In the genomic region with DNA sequence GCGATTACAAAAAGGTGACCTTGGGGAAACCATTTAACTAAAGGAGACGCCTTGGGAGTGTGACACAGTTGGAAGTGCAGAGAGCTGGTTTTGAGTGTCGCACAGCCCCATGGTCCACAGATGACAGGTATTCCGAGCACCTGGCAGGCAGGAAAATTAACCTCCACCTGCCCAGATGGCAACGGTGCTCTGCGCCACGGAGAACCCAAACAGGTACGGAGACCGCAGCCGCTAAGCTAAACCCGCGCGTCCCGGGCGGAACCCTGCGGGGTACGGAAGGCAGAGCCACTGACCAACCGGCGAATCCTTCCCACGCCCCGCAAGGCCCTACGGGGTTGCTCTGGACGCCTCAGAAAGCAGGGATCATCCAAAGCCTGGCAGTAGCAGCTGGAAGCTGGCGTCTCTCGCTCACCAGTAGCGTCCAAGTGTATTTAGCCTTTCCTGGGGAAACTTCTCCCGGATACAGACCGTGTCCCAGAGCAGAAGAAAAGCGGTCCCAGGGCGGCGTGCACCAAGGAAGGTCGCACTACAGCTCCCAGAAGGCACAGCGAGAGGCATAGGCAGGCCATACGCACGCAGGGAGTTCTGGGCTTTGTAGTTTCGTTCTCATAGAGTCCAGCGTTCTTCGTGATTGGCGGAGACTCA, we compare ENCODE assay signal across 8 mouse cellular contexts. TPM values are rescaled to one million over a fixed set of nuclear protein-coding genes. Genes with fewer than 3 reads are reported as not detected.
A peak's percentile ranks its signal among the peaks of the same experiment; 100 is the strongest.
DNase-seq lines count a peak whose midpoint lies in the region; ATAC-seq lines count a peak whose summit lies in the region.

Fastkd1 (minus strand) TSS at position 536 of the 645 bp plus-strand sequence.

- peaks cover 4% of the 10 kb centered on the region; the same call in 1 of the 2 replicates for H3K36me3 ChIP-seq in embryonic facial prominence, embryonic 14.5 days (ENCODE audit: control insufficient read depth, insufficient read depth, low read length)
- no peaks in the 10 kb centered on the region for H3K36me3 ChIP-seq in kidney, embryonic 14.5 days (ENCODE audit: control insufficient read depth, insufficient read depth, low read length)
- H3K36me3 ChIP-seq in limb, embryonic 15.5 days, result peaks cover 7% of the 10 kb centered on the region

- H3K27me3 ChIP-seq in embryonic facial prominence, embryonic 14.5 days (replicated peaks; ENCODE audit: control insufficient read depth, insufficient read depth, low read length), result no peaks in the 10 kb centered on the region
- H3K27me3 ChIP-seq in kidney, embryonic 14.5 days (ENCODE audit: control insufficient read depth, insufficient read depth, low read length), result no peaks in the 10 kb centered on the region
- H3K27me3 ChIP-seq in limb, embryonic 15.5 days, result no peaks in the 10 kb centered on the region

- ATAC-seq in embryonic facial prominence, embryonic 14.5 days (ENCODE audit: low read depth), result peak; percentile 99
- ATAC-seq in kidney, embryonic 14.5 days (ENCODE audit: low FRiP score, low TSS enrichment), result peak; percentile 98
- ATAC-seq in limb, embryonic 15.5 days (ENCODE audit: insufficient number of reproducible peaks, low FRiP score, low TSS enrichment, low read depth), result peak; percentile 93

- H3K27ac ChIP-seq in embryonic facial prominence, embryonic 14.5 days (replicated peaks; ENCODE audit: low read depth, low read length), result no peak within 1 kb of the TSS
- H3K27ac ChIP-seq in kidney, embryonic 14.5 days (ENCODE audit: low read depth, low read length), result peak within 1 kb of the TSS; percentile 47; the same call in 1 of the 2 replicates
- peak within 1 kb of the TSS; percentile 69 for H3K27ac ChIP-seq in limb, embryonic 15.5 days

- no peaks in the 10 kb centered on the region for H3K9me3 ChIP-seq in embryonic facial prominence, embryonic 14.5 days (ENCODE audit: control insufficient read depth, low read length)
- H3K9me3 ChIP-seq in kidney, embryonic 14.5 days (ENCODE audit: control insufficient read depth, low read length), result no peaks in the 10 kb centered on the region
- H3K9me3 ChIP-seq in limb, embryonic 15.5 days, result no peaks in the 10 kb centered on the region

- DNase-seq in 3T3-L1 (ENCODE audit: low read depth, low spot score), result peak; percentile 96
- DNase-seq in adrenal gland, postnatal 4 days (ENCODE audit: low spot score in 2 of 2), result peak; percentile 46 to 66
- peak; percentile 96 for DNase-seq in embryonic facial prominence, embryonic 14.5 days (ENCODE audit: low spot score)
- peak; percentile 91 to 96 for DNase-seq in heart, adult 9 months (ENCODE audit: low spot score in 2 of 2)
- peak; percentile 60 to 67 for DNase-seq in monocyte, adult 2 months (ENCODE audit: low read depth in 1 of 2, low spot score in 2 of 2)
- peak; percentile 85 to 88 for DNase-seq in spleen, postnatal 36 days (ENCODE audit: low spot score in 2 of 2)

- under 1% methylated on average over 39 of the region's 39 CpGs for WGBS in embryonic facial prominence, embryonic 14.5 days
- WGBS in kidney, embryonic 14.5 days, result under 1% methylated on average over 39 of the region's 39 CpGs
- under 1% methylated on average over 39 of the region's 39 CpGs for WGBS in limb, embryonic 15.5 days

- peak within 1 kb of the TSS; percentile 68 for H3K4me2 ChIP-seq in embryonic facial prominence, embryonic 14.5 days (ENCODE audit: low read depth, low read length)
- H3K4me2 ChIP-seq in kidney, embryonic 14.5 days (replicated peaks; ENCODE audit: low read depth, low read length), result peak within 1 kb of the TSS; percentile 61
- H3K4me2 ChIP-seq in limb, embryonic 15.5 days, result peak within 1 kb of the TSS; percentile 69

- H3K4me1 ChIP-seq in embryonic facial prominence, embryonic 14.5 days (ENCODE audit: control insufficient read depth, insufficient read depth, low read length), result peaks cover 5% of the 10 kb centered on the region; the same call in 1 of the 2 replicates
- no peaks in the 10 kb centered on the region for H3K4me1 ChIP-seq in kidney, embryonic 14.5 days (ENCODE audit: control insufficient read depth, insufficient read depth, low read length)
- peaks cover 7% of the 10 kb centered on the region; the same call in 1 of the 2 replicates for H3K4me1 ChIP-seq in limb, embryonic 15.5 days

- peak within 1 kb of the TSS; percentile 74 for H3K4me3 ChIP-seq in embryonic facial prominence, embryonic 14.5 days (ENCODE audit: low read depth, low read length)
- H3K4me3 ChIP-seq in kidney, embryonic 14.5 days (ENCODE audit: low read length), result peak within 1 kb of the TSS; percentile 89
- H3K4me3 ChIP-seq in limb, embryonic 15.5 days, result peak within 1 kb of the TSS; percentile 86

- peak within 1 kb of the TSS; percentile 78 for H3K9ac ChIP-seq in embryonic facial prominence, embryonic 14.5 days (ENCODE audit: low read depth, low read length)
- peak within 1 kb of the TSS; percentile 76 for H3K9ac ChIP-seq in kidney, embryonic 14.5 days (ENCODE audit: low read depth, low read length)
- H3K9ac ChIP-seq in limb, embryonic 15.5 days, result peak within 1 kb of the TSS; percentile 67

RNA-seq across cellular contexts. Expression of gene Fastkd1, which starts in this region (rescaled TPM):
- total RNA-seq in adrenal gland, postnatal 4 days (2021), result 10 to 100 TPM; 23.4 to 26.9 TPM
- 10.9 and 11.9 TPM in 2 replicates for polyA plus RNA-seq in embryonic facial prominence, embryonic 14.5 days (2014; fragmentation: Nextera tagmentation; extraction: Ambion mirVana)
- 10.2 and 18.4 TPM in 2 replicates for polyA plus RNA-seq in kidney, embryonic 14.5 days (2014; fragmentation: Nextera tagmentation; extraction: Ambion mirVana)
- polyA plus RNA-seq in limb, embryonic 15.5 days (2015; fragmentation: Nextera tagmentation; extraction: Ambion mirVana), result 9.9 and 10.1 TPM in 2 replicates
